Mouse (Mus musculus): Measurements from ENCODE around the gene Phykpl. TPM values are rescaled to one million over a fixed set of nuclear protein-coding genes. Genes with fewer than 3 reads are reported as not detected.
"Not testable (repeated sequence)": the region's sequence is repeated elsewhere in the genome, so short reads cannot be mapped to it uniquely, and the experiment has no call there.

Phykpl gene
- total and polyA plus RNA-seq, 2 experiments from 2014 or later: 5.6 to 8.4 TPM

- no peak overlapping the region for H3K4me3 ChIP-seq (ENCODE audit: low read depth, low read length)
- no peaks in the 10 kb centered on the region for H3K27me3 ChIP-seq (ENCODE audit: insufficient read depth, low read length)
- H3K4me1 ChIP-seq (ENCODE audit: insufficient read depth): 0 out of 2 replicates have a peak, but pooled peaks cover 3% of the 10 kb centered on the region
- 96% methylated on average over 2 of the region's 2 CpGs for WGBS
- no peak for TF ChIP-seq CTCF (IDR thresholded peaks at IDR 0.05; ENCODE audit: low read depth)
- H3K27ac ChIP-seq (ENCODE audit: low read depth, low read length): no peak overlapping the region
- no peaks in the 10 kb centered on the region for H3K9me3 ChIP-seq (ENCODE audit: low read length)
- DNase-seq: no peak
- no peak overlapping the region for H3K4me2 ChIP-seq (ENCODE audit: low read depth)
- H3K36me3 ChIP-seq (ENCODE audit: insufficient read depth): peaks cover 47% of the 10 kb centered on the region
- no peak overlapping the region for H3K9ac ChIP-seq
- no peak for ATAC-seq
These were observed 37.2 kb downstream of the Phykpl start for GRCm38 (mm10) chr11:51621776-51622175.

GRCm38 (mm10) chr11:51622971-51623491 lies 38.5 kb downstream of the Phykpl start:
- peaks cover 59% of the 10 kb centered on the region for H3K36me3 ChIP-seq (ENCODE audit: insufficient read depth)
- H3K27ac ChIP-seq (ENCODE audit: low read depth, low read length): no peak overlapping the region
- H3K4me3 ChIP-seq (ENCODE audit: low read depth, low read length): no peak overlapping the region
- no peaks in the 10 kb centered on the region for H3K9me3 ChIP-seq (ENCODE audit: low read length)
- ATAC-seq (no peak), DNase-seq (no peak)
- WGBS: 87% methylated on average over 7 of the region's 7 CpGs
- 0 out of 2 replicates have a peak, but pooled peaks cover 3% of the 10 kb centered on the region for H3K4me1 ChIP-seq (ENCODE audit: insufficient read depth)
- H3K27me3 ChIP-seq (ENCODE audit: insufficient read depth, low read length): no peaks in the 10 kb centered on the region
- H3K9ac ChIP-seq: no peak overlapping the region
- no peak overlapping the region for H3K4me2 ChIP-seq (ENCODE audit: low read depth)
- no peak for TF ChIP-seq CTCF (IDR thresholded peaks at IDR 0.05; ENCODE audit: low read depth)

DNA sequence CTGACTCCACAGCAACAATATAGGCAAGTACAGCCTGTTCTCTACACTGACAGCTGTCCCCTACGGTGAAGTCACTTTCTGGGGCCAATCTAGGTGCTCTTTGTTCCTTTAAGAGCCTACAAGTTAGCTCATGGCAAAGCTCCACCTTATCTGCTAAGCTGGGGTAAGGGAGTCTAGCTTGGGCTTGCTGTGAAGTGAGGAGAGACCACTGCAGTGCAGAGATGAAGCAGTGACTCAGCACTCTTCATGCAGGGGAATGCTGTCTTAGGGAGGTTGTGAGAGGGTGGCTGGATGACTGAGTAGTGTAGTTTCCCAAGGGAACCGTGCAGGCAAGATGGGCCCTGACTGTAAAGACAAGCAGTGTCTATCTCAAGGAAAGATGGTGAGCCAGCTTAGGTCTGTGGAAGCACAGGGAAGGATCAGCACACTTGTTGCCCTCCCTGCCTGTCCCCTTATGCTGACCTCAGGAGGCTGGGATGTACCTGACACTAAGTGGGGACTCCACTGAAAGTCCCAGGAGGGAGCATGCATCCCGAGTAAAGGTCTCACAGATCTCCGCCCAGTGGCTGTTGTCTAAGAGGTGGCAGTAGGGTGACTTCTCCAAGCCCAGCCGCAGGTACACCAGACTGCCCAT lies 40.7 kb downstream of the Phykpl start:
- ATAC-seq (no peak), DNase-seq (no peak)
- no peaks in the 10 kb centered on the region for H3K4me1 ChIP-seq (ENCODE audit: insufficient read depth)
- 88% methylated on average over 5 of the region's 5 CpGs for WGBS
- H3K27ac ChIP-seq (ENCODE audit: low read depth, low read length): no peak overlapping the region
- no peak overlapping the region for H3K9ac ChIP-seq
- no peak for TF ChIP-seq CTCF (IDR thresholded peaks at IDR 0.05; ENCODE audit: low read depth)
- no peak overlapping the region for H3K4me2 ChIP-seq (ENCODE audit: low read depth)
- H3K9me3 ChIP-seq (ENCODE audit: low read length): no peaks in the 10 kb centered on the region
- no peak overlapping the region for H3K4me3 ChIP-seq (ENCODE audit: low read depth, low read length)
- peaks cover 72% of the 10 kb centered on the region for H3K36me3 ChIP-seq (ENCODE audit: insufficient read depth)
- no peaks in the 10 kb centered on the region for H3K27me3 ChIP-seq (ENCODE audit: insufficient read depth, low read length)

- Histone ChIP-seq H3K36me3 (ENCODE audit: insufficient read depth) (peaks cover 66% of the 10 kb centered on the region), H3K4me2 (ENCODE audit: low read depth) (no peak overlapping the region), H3K4me3 (ENCODE audit: low read depth, low read length) (no peak overlapping the region), H3K9ac (no peak overlapping the region), H3K27me3 (ENCODE audit: insufficient read depth, low read length) (no peaks in the 10 kb centered on the region), H3K9me3 (ENCODE audit: low read length) (no peaks in the 10 kb centered on the region), H3K4me1 (ENCODE audit: insufficient read depth) (no peaks in the 10 kb centered on the region), H3K27ac (ENCODE audit: low read depth, low read length) (no peak overlapping the region)
- no peak for TF ChIP-seq CTCF (IDR thresholded peaks at IDR 0.05; ENCODE audit: low read depth)
- 94% methylated on average over 9 of the region's 9 CpGs for WGBS
- ATAC-seq: no peak
- no peak for DNase-seq
These were observed 42.9 kb downstream of the Phykpl start for GRCm38 (mm10) chr11:51627425-51627824.

- Histone ChIP-seq H3K27ac (ENCODE audit: low read depth, low read length) (no peak overlapping the region), H3K4me2 (ENCODE audit: low read depth) (no peak overlapping the region), H3K36me3 (ENCODE audit: insufficient read depth) (peaks cover 62% of the 10 kb centered on the region), H3K9me3 (ENCODE audit: low read length) (no peaks in the 10 kb centered on the region), H3K9ac (no peak overlapping the region), H3K27me3 (ENCODE audit: insufficient read depth, low read length) (no peaks in the 10 kb centered on the region), H3K4me1 (ENCODE audit: insufficient read depth) (no peaks in the 10 kb centered on the region), H3K4me3 (ENCODE audit: low read depth, low read length) (no peak overlapping the region)
- 91% methylated on average over 8 of the region's 8 CpGs for WGBS
- DNase-seq: no peak
- ATAC-seq: no peak
- no peak for TF ChIP-seq CTCF (IDR thresholded peaks at IDR 0.05; ENCODE audit: low read depth)
These were observed 43.4 kb downstream of the Phykpl start for GRCm38 (mm10) chr11:51627907-51628306.

- no peak overlapping the region for H3K9ac ChIP-seq
- no peaks in the 10 kb centered on the region for H3K9me3 ChIP-seq (ENCODE audit: low read length)
- no peak overlapping the region for H3K27ac ChIP-seq (ENCODE audit: low read depth, low read length)
- no peak overlapping the region for H3K4me2 ChIP-seq (ENCODE audit: low read depth)
- H3K27me3 ChIP-seq (ENCODE audit: insufficient read depth, low read length): no peaks in the 10 kb centered on the region
- TF ChIP-seq CTCF (IDR thresholded peaks at IDR 0.05; ENCODE audit: low read depth): no peak
- DNase-seq: no peak
- ATAC-seq: peak; percentile 12; the same call in 1 of the 2 replicates
- peaks cover 7% of the 10 kb centered on the region; the same call in 1 of the 2 replicates for H3K4me1 ChIP-seq (ENCODE audit: insufficient read depth)
- 82% methylated on average over 15 of the region's 15 CpGs for WGBS
- no peak overlapping the region for H3K4me3 ChIP-seq (ENCODE audit: low read depth, low read length)
- peaks cover 43% of the 10 kb centered on the region for H3K36me3 ChIP-seq (ENCODE audit: insufficient read depth)
These were observed 45.2 kb downstream of the Phykpl start for GRCm38 (mm10) chr11:51629651-51630314.

DNA sequence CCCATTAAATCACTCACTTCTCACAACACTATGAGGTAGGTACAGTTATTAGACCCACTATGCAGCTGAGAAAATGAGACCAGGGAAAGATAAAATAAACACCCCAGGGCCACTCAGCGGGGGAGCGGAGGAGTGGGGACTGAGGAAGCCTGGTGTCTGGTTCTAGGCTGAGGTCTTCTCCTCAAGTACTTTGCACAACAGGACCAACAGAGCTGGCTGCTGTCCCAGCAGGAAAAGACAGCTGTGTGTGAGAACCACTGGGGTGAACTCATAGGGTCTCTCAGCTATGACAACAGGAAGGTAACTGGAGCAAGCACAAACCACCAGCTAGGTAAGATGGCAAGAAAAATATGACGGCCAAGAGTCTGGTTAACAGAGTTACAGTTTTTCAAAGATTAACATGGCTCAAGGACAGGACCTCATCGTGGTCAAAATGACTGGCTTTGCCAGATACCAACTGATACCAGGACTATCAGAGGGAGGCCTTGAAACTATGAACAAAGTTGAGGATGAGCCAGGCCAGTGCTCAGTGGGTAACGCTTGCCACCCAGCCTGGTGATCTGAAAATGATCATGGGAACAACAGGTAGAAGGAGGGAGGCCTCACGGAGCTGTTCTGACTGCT lies 47.7 kb downstream of the Phykpl start:
- Histone ChIP-seq H3K36me3 (ENCODE audit: insufficient read depth) (peaks cover 21% of the 10 kb centered on the region), H3K4me3 (ENCODE audit: low read depth, low read length) (no peak overlapping the region), H3K4me2 (ENCODE audit: low read depth) (no peak overlapping the region), H3K9me3 (ENCODE audit: low read length) (no peaks in the 10 kb centered on the region), H3K9ac (no peak overlapping the region), H3K4me1 (ENCODE audit: insufficient read depth) (peaks cover 8% of the 10 kb centered on the region; the same call in 1 of the 2 replicates), H3K27ac (ENCODE audit: low read depth, low read length) (no peak overlapping the region), H3K27me3 (ENCODE audit: insufficient read depth, low read length) (no peaks in the 10 kb centered on the region)
- TF ChIP-seq CTCF (IDR thresholded peaks at IDR 0.05; ENCODE audit: low read depth): no peak
- ATAC-seq (no peak), DNase-seq (no peak)
- 88% methylated on average over 6 of the region's 6 CpGs for WGBS

DNA sequence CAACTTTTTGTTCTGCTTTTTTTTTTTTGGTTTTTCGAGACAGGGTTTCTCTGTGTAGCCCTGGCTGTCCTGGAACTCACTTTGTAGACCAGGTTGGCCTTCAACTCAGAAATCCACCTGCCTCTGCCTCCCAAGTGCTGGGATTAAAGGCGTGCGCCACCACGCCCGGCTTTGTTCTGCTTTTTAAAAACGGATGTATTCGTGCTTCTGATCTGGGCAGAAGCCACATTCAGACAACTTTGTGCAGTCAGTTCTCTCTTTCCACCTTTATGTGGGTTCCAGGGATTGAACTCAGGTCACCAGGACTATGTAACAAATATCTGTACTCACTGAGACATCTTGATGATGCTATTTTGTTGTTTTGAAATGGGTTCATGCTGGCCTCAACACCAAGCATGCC lies 48.6 kb downstream of the Phykpl start:
- not testable (repeated sequence) for H3K9ac ChIP-seq; H3K9me3 ChIP-seq (ENCODE audit: low read length); H3K27me3 ChIP-seq (ENCODE audit: insufficient read depth, low read length); ATAC-seq; H3K27ac ChIP-seq (ENCODE audit: low read depth, low read length); H3K4me3 ChIP-seq (ENCODE audit: low read depth, low read length); H3K4me2 ChIP-seq (ENCODE audit: low read depth); H3K4me1 ChIP-seq (ENCODE audit: insufficient read depth); DNase-seq
- WGBS: 92% methylated on average over 7 of the region's 7 CpGs
- peaks cover 12% of the 10 kb centered on the region for H3K36me3 ChIP-seq (ENCODE audit: insufficient read depth)
